Mouse (Mus musculus): ENCODE measurements at regions not wholly inside any gene's neighbourhood (a gene's known extent, or its start where the extent isn't known, plus 50 kb on each side); places are given as distances from the start of the nearest gene placed in this dataset.

GRCm38 (mm10) chr11:18729742-18730141, 289.0 kb downstream of the Meis1 start:
- DNase-seq (ENCODE audit: low spot score), result no peak
- intact Hi-C loops (cut with DNase I), result no loop called here

- no peak for DNase-seq (ENCODE audit: low spot score)
- intact Hi-C loops (cut with DNase I), result no loop called here
Observed at GRCm38 (mm10) chr11:18722770-18723169, 296.0 kb downstream of the Meis1 start.

- no peak for DNase-seq (ENCODE audit: low spot score)
- intact Hi-C loops (cut with DNase I), result no loop called here
Observed at GRCm38 (mm10) chr11:18715851-18716126, 303.0 kb downstream of the Meis1 start.

GRCm38 (mm10) chr11:18715050-18715850, 303.5 kb downstream of the Meis1 start:
- no peak for DNase-seq (ENCODE audit: low spot score)

GRCm38 (mm10) chr11:18714400-18714799, 304.4 kb downstream of the Meis1 start:
- no peak for DNase-seq (ENCODE audit: low spot score)
- intact Hi-C loops (cut with DNase I), result no loop called here

More at GRCm38 (mm10) chr11:18715050-18715850, 303.5 kb downstream of the Meis1 start:
- intact Hi-C loops (cut with DNase I), result no loop called here

- no peak for DNase-seq (ENCODE audit: low spot score)
- intact Hi-C loops (cut with DNase I), result no loop called here
Observed at GRCm38 (mm10) chr11:18712642-18713053, 306.1 kb downstream of the Meis1 start.

- intact Hi-C loops (cut with DNase I), result no loop called here
- no peak for DNase-seq (ENCODE audit: low spot score)
Observed at GRCm38 (mm10) chr11:18709628-18710027, 309.2 kb downstream of the Meis1 start.

GRCm38 (mm10) chr11:18681593-18681992, 337.2 kb downstream of the Meis1 start:
- intact Hi-C loops (cut with DNase I), result no loop called here
- no peak for DNase-seq (ENCODE audit: low spot score)

- DNase-seq (ENCODE audit: low spot score), result no peak
- intact Hi-C loops (cut with DNase I), result no loop called here
Observed at GRCm38 (mm10) chr11:18676876-18677275, 341.9 kb downstream of the Meis1 start.

GRCm38 (mm10) chr11:18670967-18671366, 347.8 kb downstream of the Meis1 start:
- intact Hi-C loops (cut with DNase I), result no loop called here
- no peak for DNase-seq (ENCODE audit: low spot score)

- no peak for DNase-seq (ENCODE audit: low spot score)
- intact Hi-C loops (cut with DNase I), result no loop called here
Observed at GRCm38 (mm10) chr11:18669322-18669721, 349.5 kb downstream of the Meis1 start.

- DNase-seq (ENCODE audit: low spot score), result no peak
- intact Hi-C loops (cut with DNase I), result no loop called here
Observed at GRCm38 (mm10) chr11:18656358-18656757, 362.4 kb downstream of the Meis1 start.

GRCm38 (mm10) chr11:18631975-18632773, 386.6 kb downstream of the Meis1 start:
- DNase-seq (ENCODE audit: low spot score), result no peak
- intact Hi-C loops (cut with DNase I), result no loop called here

GRCm38 (mm10) chr11:18631570-18631969, 387.2 kb downstream of the Meis1 start:
- no peak for DNase-seq (ENCODE audit: low spot score)
- intact Hi-C loops (cut with DNase I), result no loop called here

GRCm38 (mm10) chr11:18621777-18622176, 397.0 kb downstream of the Meis1 start:
- intact Hi-C loops (cut with DNase I), result no loop called here
- DNase-seq (ENCODE audit: low spot score), result no peak

GRCm38 (mm10) chr11:18604836-18605235, 413.9 kb downstream of the Meis1 start:
- DNase-seq (ENCODE audit: low spot score), result no peak
- intact Hi-C loops (cut with DNase I), result no loop called here

GRCm38 (mm10) chr11:18601568-18602182, 417.1 kb downstream of the Meis1 start:
- intact Hi-C loops (cut with DNase I), result no loop called here
- DNase-seq (ENCODE audit: low spot score), result no peak

GRCm38 (mm10) chr11:18598349-18598748, 420.4 kb downstream of the Meis1 start:
- DNase-seq (ENCODE audit: low spot score), result no peak

GRCm38 (mm10) chr11:18596996-18597395, 421.8 kb downstream of the Meis1 start:
- intact Hi-C loops (cut with DNase I), result no loop called here
- DNase-seq (ENCODE audit: low spot score), result no peak

More at GRCm38 (mm10) chr11:18598349-18598748, 420.4 kb downstream of the Meis1 start:
- intact Hi-C loops (cut with DNase I), result no loop called here

- DNase-seq (ENCODE audit: low spot score), result no peak
- intact Hi-C loops (cut with DNase I), result no loop called here
Observed at GRCm38 (mm10) chr11:18590487-18590886, 428.3 kb downstream of the Meis1 start.

- DNase-seq (ENCODE audit: low spot score), result no peak
- intact Hi-C loops (cut with DNase I), result no loop called here
Observed at GRCm38 (mm10) chr11:18586468-18586867, 432.3 kb downstream of the Meis1 start.

All from heart, postnatal 25 days (tissue).